Mouse (Mus musculus) E14TG2a.4 (cell line): ENCODE results near the gene Ensa.

ENCODE experiments used
- H3K27me3 ChIP-seq: 2 replicates; pipeline ENCODE4 v1.6.1; 2014; ENCODE audit warnings: low read length, control low read depth; ENCODE audit not compliant: insufficient read depth
- H3K36me3 ChIP-seq: 2 replicates; pipeline ENCODE4 v1.6.1; 2014; ENCODE audit warnings: low read length, control low read depth; ENCODE audit not compliant: insufficient read depth
- H3K4me1 ChIP-seq: replicated peaks from 2 replicates; pipeline ENCODE4 v1.6.1; 2014; ENCODE audit warnings: low read depth, low read length, control low read depth
- H3K4me3 ChIP-seq: replicated peaks from 2 replicates; pipeline ENCODE4 v1.5.1; 2014; ENCODE audit warnings: mild to moderate bottlenecking, low read length
- H3K9me3 ChIP-seq: 2 replicates; pipeline ENCODE4 v1.6.1; 2014; ENCODE audit warnings: low read length, control low read depth
- CTCF ChIP-seq: conservative IDR thresholded peaks from 2 replicates; pipeline ENCODE4 v1.5.1; 2014; ENCODE audit warnings: low read length
- NANOG ChIP-seq: IDR thresholded peaks from 2 replicates; pipeline ENCODE4 v1.6.1; 2014; ENCODE audit warnings: borderline replicate concordance, low read length, mixed read lengths
- POU5F1 ChIP-seq: IDR thresholded peaks from 2 replicates; pipeline ENCODE4 v1.6.1; 2014; ENCODE audit warnings: low read length, borderline replicate concordance

Gene Ensa

GRCm38 (mm10) chr3:95624628-95625503 is at the start of gene Ensa:
Gene Ensa (plus strand): TSS chr3:95624993.
- TF ChIP-seq NANOG (no peak), CTCF (no peak), POU5F1 (no peak)
- Histone ChIP-seq H3K27me3 (no peaks in the 10 kb centered on the region), H3K36me3 (peaks cover 45% of the 10 kb centered on the region), H3K4me3 (peak within 1 kb of the TSS; percentile 90), H3K4me1 (peaks cover 70% of the 10 kb centered on the region), H3K9me3 (no peaks in the 10 kb centered on the region)

GRCm38 (mm10) chr3:95587754-95588603 is 36.8 kb upstream of the Ensa start:
- no peak for TF ChIP-seq CTCF
- no peak for TF ChIP-seq NANOG
- TF ChIP-seq POU5F1: no peak
- peaks cover 34% of the 10 kb centered on the region for H3K36me3 ChIP-seq

GRCm38 (mm10) chr3:95588604-95589086 is 36.1 kb upstream of the Ensa start, which contains the start of gene Golph3l:
Gene Golph3l (plus strand): TSS chr3:95588934.
- no peak for TF ChIP-seq POU5F1
- TF ChIP-seq CTCF: no peak
- no peak for TF ChIP-seq NANOG
- peaks cover 16% of the 10 kb centered on the region for H3K4me1 ChIP-seq
- no peaks in the 10 kb centered on the region for H3K9me3 ChIP-seq
- H3K4me3 ChIP-seq: peak within 1 kb of the TSS; percentile 86
- no peaks in the 10 kb centered on the region for H3K27me3 ChIP-seq
- H3K36me3 ChIP-seq: peaks cover 37% of the 10 kb centered on the region

More at GRCm38 (mm10) chr3:95587754-95588603, 36.8 kb upstream of the Ensa start:
- Histone ChIP-seq H3K9me3 (no peaks in the 10 kb centered on the region), H3K4me1 (peaks cover 16% of the 10 kb centered on the region), H3K27me3 (no peaks in the 10 kb centered on the region), H3K4me3 (peak overlapping the region; percentile 86)

GRCm38 (mm10) chr3:95598734-95599133 is 26.1 kb upstream of the Ensa start:
- TF ChIP-seq NANOG (no peak), CTCF (no peak), POU5F1 (no peak)

GRCm38 (mm10) chr3:95601287-95601686 is 23.5 kb upstream of the Ensa start:
- no peaks in the 10 kb centered on the region for H3K27me3 ChIP-seq
- TF ChIP-seq POU5F1: no peak
- no peak for TF ChIP-seq CTCF
- no peak for TF ChIP-seq NANOG
- H3K9me3 ChIP-seq: no peaks in the 10 kb centered on the region
- H3K4me1 ChIP-seq: no peaks in the 10 kb centered on the region
- peaks cover 39% of the 10 kb centered on the region; the same call in 1 of the 2 replicates for H3K36me3 ChIP-seq
- no peak overlapping the region for H3K4me3 ChIP-seq

More at GRCm38 (mm10) chr3:95598734-95599133, 26.1 kb upstream of the Ensa start:
- H3K4me1 ChIP-seq: no peaks in the 10 kb centered on the region
- H3K36me3 ChIP-seq: peaks cover 45% of the 10 kb centered on the region
- H3K4me3 ChIP-seq: no peak overlapping the region
- no peaks in the 10 kb centered on the region for H3K9me3 ChIP-seq
- H3K27me3 ChIP-seq: no peaks in the 10 kb centered on the region

GRCm38 (mm10) chr3:95606096-95606495 is 18.7 kb upstream of the Ensa start:
- TF ChIP-seq POU5F1: no peak
- no peak for TF ChIP-seq CTCF
- no peak for TF ChIP-seq NANOG
- Histone ChIP-seq H3K27me3 (no peaks in the 10 kb centered on the region), H3K4me1 (no peaks in the 10 kb centered on the region), H3K36me3 (peaks cover 65% of the 10 kb centered on the region), H3K4me3 (no peak overlapping the region), H3K9me3 (no peaks in the 10 kb centered on the region)

GRCm38 (mm10) chr3:95609195-95609594 is 15.6 kb upstream of the Ensa start:
- Histone ChIP-seq H3K4me3 (no peak overlapping the region), H3K9me3 (no peaks in the 10 kb centered on the region), H3K27me3 (no peaks in the 10 kb centered on the region), H3K36me3 (peaks cover 52% of the 10 kb centered on the region), H3K4me1 (no peaks in the 10 kb centered on the region)
- no peak for TF ChIP-seq POU5F1
- TF ChIP-seq CTCF: no peak

- H3K36me3 ChIP-seq: peaks cover 54% of the 10 kb centered on the region
- no peaks in the 10 kb centered on the region for H3K27me3 ChIP-seq
- H3K9me3 ChIP-seq: no peaks in the 10 kb centered on the region
- no peak for TF ChIP-seq CTCF
- no peak for TF ChIP-seq POU5F1
- TF ChIP-seq NANOG: no peak
- no peak overlapping the region for H3K4me3 ChIP-seq
- no peaks in the 10 kb centered on the region for H3K4me1 ChIP-seq
Measured at GRCm38 (mm10) chr3:95613996-95614395, 10.8 kb upstream of the Ensa start.
